Mouse (Mus musculus) myocyte (in vitro differentiated cells): Measurements from ENCODE around the gene Eomes.

Experiments used
- MAX ChIP-seq: IDR thresholded peaks from one replicate; pipeline ENCODE4 v1.6.1; 2011; ENCODE audit warnings: low read depth, mild to moderate bottlenecking, control low read depth
- MYOG ChIP-seq, 3 experiments: IDR thresholded peaks; one replicate each; pipeline ENCODE4 v1.6.1; 2011; ENCODE audit warnings: control low read depth in 2 of 3, low read depth in 2 of 3, mild to moderate bottlenecking in 2 of 3; ENCODE audit not compliant: insufficient read length in 2 of 3, control insufficient read depth in 1 of 3, insufficient read depth in 1 of 3
- POLR2A ChIP-seq: IDR thresholded peaks from one replicate; pipeline ENCODE4 v1.6.1; 2011; ENCODE audit warnings: low read depth, mild to moderate bottlenecking, control low read depth, moderate library complexity; ENCODE audit not compliant: insufficient read length
- POLR2AphosphoS2 ChIP-seq: IDR thresholded peaks from one replicate; pipeline ENCODE4 v1.6.1; 2011; ENCODE audit warnings: low read depth, control low read depth; ENCODE audit not compliant: insufficient read length
- REST ChIP-seq: IDR thresholded peaks from one replicate; pipeline ENCODE4 v1.6.1; 2011; ENCODE audit warnings: mild to moderate bottlenecking, control low read depth, moderate library complexity; ENCODE audit not compliant: insufficient read depth, insufficient read length
- SRF ChIP-seq: IDR thresholded peaks from one replicate; pipeline ENCODE4 v1.6.1; 2011; ENCODE audit warnings: low read depth; ENCODE audit not compliant: control insufficient read depth, insufficient read length
- TCF3 ChIP-seq: IDR thresholded peaks from one replicate; pipeline ENCODE4 v1.6.1; 2011; ENCODE audit warnings: low read depth, control low read depth; ENCODE audit not compliant: insufficient read length
- USF1 ChIP-seq: IDR thresholded peaks from one replicate; pipeline ENCODE4 v1.6.1; 2011; ENCODE audit warnings: low read depth, mild to moderate bottlenecking, control low read depth, moderate library complexity

- TF ChIP-seq POLR2A (no peak), POLR2AphosphoS2 (no peak), TCF3 (no peak), SRF (no peak), MAX (no peak), REST (no peak), USF1 (no peak), MYOG (IDR thresholded peaks at IDR 0.05; ENCODE audit: control insufficient read depth in 1 of 3, insufficient read depth in 1 of 3, insufficient read length in 2 of 3, low read depth in 2 of 3) (no peak)
Measured at GRCm38 (mm10) chr9:118517619-118518018, 39.6 kb downstream of the Eomes start.
